Mouse (Mus musculus): ENCODE data around the gene Ppfibp2. TPM values are rescaled to one million over a fixed set of nuclear protein-coding genes. Genes with fewer than 3 reads are reported as not detected.

Ppfibp2 gene
- polyA plus RNA-seq (2012; rRNA removed): 8.7 and 9.2 TPM in 2 replicates

DNA sequence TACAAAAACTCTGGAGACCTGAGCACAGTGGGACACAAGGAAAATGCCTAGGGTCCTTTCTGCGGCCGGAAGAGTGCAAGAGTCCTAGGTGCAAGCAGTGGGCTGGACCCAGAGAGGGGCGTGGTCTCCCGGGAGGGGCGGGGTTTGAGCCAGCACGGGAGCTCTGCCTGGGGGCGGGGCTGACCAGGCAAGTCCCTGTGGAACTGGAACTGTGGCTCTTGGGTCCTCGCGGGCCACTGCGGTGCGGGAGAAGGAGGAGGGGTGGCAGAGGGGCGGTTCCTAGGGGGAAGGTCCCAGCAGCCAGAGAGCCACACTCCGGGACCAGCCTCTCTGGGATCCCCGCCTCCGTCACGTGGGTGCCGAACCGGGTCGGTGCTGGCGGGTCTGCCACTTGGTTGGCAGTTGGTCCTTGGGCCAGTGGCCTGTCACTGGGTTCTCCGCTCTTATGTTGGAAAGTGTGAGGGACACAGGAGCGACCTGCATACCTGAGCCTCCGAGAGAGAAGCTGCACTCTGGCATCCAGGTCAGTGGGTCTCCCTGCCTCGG is at the start of gene Ppfibp2:
Gene Ppfibp2 (plus strand): TSS at position 351 of the 546 bp plus-strand sequence.

DNA sequence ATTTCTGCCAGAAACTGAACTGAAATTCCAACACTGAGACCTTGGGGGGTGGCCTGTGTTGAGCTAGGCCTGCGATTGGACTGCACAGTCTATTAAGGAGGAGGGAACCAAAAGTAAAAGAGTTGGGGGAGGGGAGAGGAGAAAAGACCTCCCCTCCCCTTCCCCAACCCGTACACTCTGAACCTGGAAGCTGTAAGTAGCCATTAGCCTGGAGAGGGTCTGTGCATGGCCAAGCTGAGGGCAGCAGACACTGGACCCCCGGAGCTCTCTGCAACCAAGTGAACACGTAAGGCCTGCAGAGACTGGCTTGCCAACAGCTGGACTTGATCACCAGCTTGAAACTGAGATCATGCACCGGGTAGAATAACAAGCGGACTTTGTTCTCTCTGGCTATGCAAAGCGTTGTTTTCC is 27.7 kb upstream of the Ppfibp2 start, which contains the start of gene Olfml1:
Gene Olfml1 (plus strand): TSS at position 186 of the 411 bp plus-strand sequence.

DNA sequence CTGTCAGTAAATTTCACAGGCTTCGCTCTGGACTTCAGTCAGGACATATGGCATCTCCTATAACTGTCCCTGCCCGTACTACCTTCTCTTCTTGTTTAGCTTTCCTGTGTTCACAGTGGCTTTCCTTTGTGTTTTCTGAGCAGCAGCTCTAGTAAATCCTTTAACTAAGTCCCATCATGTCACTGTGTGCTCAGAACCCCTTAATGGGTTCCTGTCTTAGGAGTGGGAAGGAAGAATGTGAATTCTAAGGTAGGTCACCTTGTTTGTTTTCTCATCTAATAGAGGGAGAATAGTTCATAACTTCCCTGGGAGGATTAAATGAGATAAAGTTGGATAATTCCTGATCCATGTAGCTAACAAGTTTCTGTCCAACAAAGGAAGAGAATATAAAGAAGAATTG is 30.1 kb downstream of the Ppfibp2 start, which contains the start of gene 5330417H12Rik:
Gene 5330417H12Rik (minus strand): TSS at position 101 of the 400 bp plus-strand sequence.

DNA sequence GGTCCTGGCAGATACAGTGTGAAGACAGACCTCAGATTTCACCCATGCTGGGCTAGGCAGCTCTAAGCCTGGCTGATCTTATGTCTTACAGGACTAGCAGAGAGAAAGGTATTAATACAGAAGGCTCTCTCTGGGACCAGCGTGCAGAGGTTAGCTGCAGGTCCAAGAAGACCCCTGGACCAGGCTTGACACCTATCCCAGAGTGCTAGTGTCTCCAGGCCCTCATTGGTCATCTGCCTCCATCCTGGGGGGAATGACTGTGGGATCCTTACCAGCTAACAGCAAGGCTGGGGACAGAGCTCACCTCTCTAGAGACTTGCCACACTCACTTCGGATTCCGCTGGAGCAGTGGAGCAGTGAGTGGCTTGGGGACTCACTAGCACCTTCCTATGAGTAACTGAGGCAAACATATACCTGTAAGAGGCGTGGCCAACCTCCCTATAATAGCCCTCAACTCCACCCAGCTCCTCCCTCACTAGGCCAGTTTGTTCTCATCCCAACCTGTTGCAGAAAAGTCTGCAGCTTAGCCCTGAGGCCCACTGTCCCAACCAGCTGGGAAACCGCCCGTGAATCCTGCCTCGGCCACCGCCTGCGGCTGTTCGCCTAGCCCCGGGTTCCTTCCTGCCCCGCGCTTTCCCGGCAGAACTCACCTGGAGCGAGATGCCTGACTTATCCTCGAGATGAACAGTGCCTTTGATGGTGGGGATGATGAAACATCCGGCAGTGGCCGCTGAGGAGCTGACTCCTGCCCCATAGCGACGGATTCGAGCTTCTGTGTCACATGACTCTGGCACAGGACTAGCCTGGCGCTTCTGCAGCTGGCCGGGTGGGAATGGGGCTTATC is 162.5 kb downstream of the Ppfibp2 start, which contains the start of gene Cyb5r2:
Gene Cyb5r2 (minus strand): TSS at position 725 of the 844 bp plus-strand sequence.

Other genes with a start within 250 kb of the Ppfibp2 start
- 0.62 and 1.0 TPM in 2 replicates for gene Syt9, start 224.5 kb upstream of the Ppfibp2 start, polyA plus RNA-seq (2012; rRNA removed)
- gene Olfml1, start 27.8 kb upstream of the Ppfibp2 start, polyA plus RNA-seq (2012; rRNA removed): 6.6 and 6.8 TPM in 2 replicates
- not detected in 2 replicates for gene 5330417H12Rik, start 30.0 kb downstream of the Ppfibp2 start, polyA plus RNA-seq (2012; rRNA removed)
- 0.14 and 0.15 TPM in 2 replicates for gene Cyb5r2, start 162.8 kb downstream of the Ppfibp2 start, polyA plus RNA-seq (2012; rRNA removed)
- not detected in 2 replicates for gene Ovch2, start 206.0 kb downstream of the Ppfibp2 start, polyA plus RNA-seq (2012; rRNA removed)
- not detected in 2 replicates for gene Olfr467, start 217.1 kb downstream of the Ppfibp2 start, polyA plus RNA-seq (2012; rRNA removed)
- not detected in 2 replicates for gene Olfr469, start 230.3 kb downstream of the Ppfibp2 start, polyA plus RNA-seq (2012; rRNA removed)

Data from ovary, adult 2 months (tissue).